Mouse (Mus musculus) ES-Bruce4 (cell line): Measurements from ENCODE around the gene Olfr1341. TPM values are rescaled to one million over a fixed set of nuclear protein-coding genes. Genes with fewer than 3 reads are reported as not detected.

ENCODE experiments used
- H3K27ac ChIP-seq: 2 replicates; pipeline ENCODE4 v1.5.1; 2012; ENCODE audit warnings: low read length, inconsistent platforms; ENCODE audit not compliant: insufficient read depth
- H3K27me3 ChIP-seq: 2 replicates; pipeline ENCODE4 v1.6.1; 2012; ENCODE audit warnings: mild to moderate bottlenecking, low read length, inconsistent platforms; ENCODE audit not compliant: control insufficient read depth, poor library complexity, insufficient read depth, severe bottlenecking
- H3K36me3 ChIP-seq: 2 replicates; pipeline ENCODE4 v1.6.1; 2012; ENCODE audit warnings: inconsistent platforms, mild to moderate bottlenecking, low read length, moderate library complexity; ENCODE audit not compliant: control insufficient read depth, poor library complexity, insufficient read depth, severe bottlenecking
- H3K4me1 ChIP-seq: one replicate; pipeline ENCODE4 v1.8.1; 2011; ENCODE audit warnings: low read length; ENCODE audit not compliant: control insufficient read depth, insufficient read depth
- H3K4me3 ChIP-seq: 2 replicates; pipeline ENCODE4 v1.5.1; 2011; ENCODE audit warnings: low read depth, mild to moderate bottlenecking, low read length
- H3K9ac ChIP-seq: 2 replicates; pipeline ENCODE4 v1.6.1; 2012; ENCODE audit warnings: low read depth, mild to moderate bottlenecking, inconsistent platforms; ENCODE audit not compliant: poor library complexity, severe bottlenecking
- H3K9me3 ChIP-seq: replicated peaks from 2 replicates; pipeline ENCODE4 v1.6.1; 2012; ENCODE audit warnings: mild to moderate bottlenecking, low read length, inconsistent platforms; ENCODE audit not compliant: control insufficient read depth, poor library complexity, insufficient read depth, severe bottlenecking
- CTCF ChIP-seq: IDR thresholded peaks from one replicate; pipeline ENCODE4 v1.8.1; 2011; ENCODE audit warnings: low read depth, low read length
- EP300 ChIP-seq: IDR thresholded peaks from 2 replicates; pipeline ENCODE4 v1.6.1; 2011; ENCODE audit warnings: low read depth, low read length; ENCODE audit not compliant: insufficient read depth
- POLR2A ChIP-seq: IDR thresholded peaks from one replicate; pipeline ENCODE4 v1.8.1; 2011; ENCODE audit warnings: low read length; ENCODE audit not compliant: insufficient read depth
- polyA plus RNA-seq: library from polyadenylated mRNA; stranded (reverse); fragments of >200 nt; gene quantifications from 2 replicates; pipeline ENCODE4 v1.2.4, GENCODE M21; 2011; ENCODE audit warnings: low read depth; ENCODE audit not compliant: missing spikeins, insufficient read depth, insufficient read length

Gene Olfr1341
- not detected in 2 replicates for polyA plus RNA-seq

DNA sequence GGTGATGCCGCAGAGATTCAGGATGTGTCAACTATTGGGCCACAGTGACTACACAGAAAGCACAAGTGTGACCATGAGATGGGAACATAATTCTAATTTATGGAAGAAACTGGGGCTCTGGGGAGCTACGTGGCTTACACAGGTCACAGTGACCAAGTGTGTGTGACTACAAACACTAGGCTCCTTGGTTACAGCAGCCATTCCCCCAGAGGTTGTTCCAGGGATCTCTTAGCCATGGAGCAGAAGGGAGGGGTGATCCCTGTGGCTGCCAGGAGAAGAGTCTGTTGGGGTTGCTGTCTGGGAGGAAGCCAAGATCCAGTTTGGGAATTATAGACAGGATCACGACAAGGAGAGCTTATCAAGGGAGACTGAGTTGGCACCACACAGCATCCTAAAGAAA lies at the start of gene Olfr1341:
Gene Olfr1341, plus strand, starts transcription at position 301 of the 400 bp plus-strand sequence.
- H3K36me3 ChIP-seq = no peaks in the 10 kb centered on the region
- no peak for TF ChIP-seq EP300
- no peaks in the 10 kb centered on the region for H3K9me3 ChIP-seq
- no peak within 1 kb of the TSS for H3K27ac ChIP-seq
- no peaks in the 10 kb centered on the region for H3K27me3 ChIP-seq
- no peak within 1 kb of the TSS for H3K9ac ChIP-seq
- H3K4me1 ChIP-seq = no peaks in the 10 kb centered on the region
- H3K4me3 ChIP-seq = no peak within 1 kb of the TSS

DNA sequence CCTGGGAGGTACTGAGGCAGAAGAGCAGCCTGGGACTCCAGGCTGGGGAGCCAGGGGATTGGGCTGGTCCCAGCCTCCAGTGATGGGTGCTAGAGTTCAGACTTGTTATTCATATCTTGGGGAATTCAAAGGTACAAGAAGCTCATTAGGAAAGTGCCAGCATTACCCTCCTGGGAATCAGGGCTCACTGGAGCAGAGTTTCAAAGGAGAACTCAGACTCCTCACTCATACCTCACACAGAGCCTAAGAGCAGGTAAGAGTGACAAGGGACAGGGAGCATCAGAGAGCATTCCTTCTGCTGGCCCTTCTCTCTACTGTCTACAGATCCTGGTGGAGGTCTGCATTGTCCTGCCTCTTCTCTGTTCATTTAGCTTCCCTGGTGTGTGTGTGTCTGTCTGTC lies 44.7 kb upstream of the Olfr1341 start, which contains the start of gene Olfr62:
Gene Olfr62, plus strand, starts transcription at position 301 of the 400 bp plus-strand sequence.
- no peaks in the 10 kb centered on the region for H3K36me3 ChIP-seq
- H3K4me1 ChIP-seq = no peaks in the 10 kb centered on the region
- H3K9me3 ChIP-seq = no peaks in the 10 kb centered on the region
- H3K9ac ChIP-seq = no peak within 1 kb of the TSS
- H3K4me3 ChIP-seq = no peak within 1 kb of the TSS
- TF ChIP-seq CTCF (no peak), POLR2A (no peak), EP300 (no peak)
- no peak within 1 kb of the TSS for H3K27ac ChIP-seq
- H3K27me3 ChIP-seq = no peaks in the 10 kb centered on the region

DNA sequence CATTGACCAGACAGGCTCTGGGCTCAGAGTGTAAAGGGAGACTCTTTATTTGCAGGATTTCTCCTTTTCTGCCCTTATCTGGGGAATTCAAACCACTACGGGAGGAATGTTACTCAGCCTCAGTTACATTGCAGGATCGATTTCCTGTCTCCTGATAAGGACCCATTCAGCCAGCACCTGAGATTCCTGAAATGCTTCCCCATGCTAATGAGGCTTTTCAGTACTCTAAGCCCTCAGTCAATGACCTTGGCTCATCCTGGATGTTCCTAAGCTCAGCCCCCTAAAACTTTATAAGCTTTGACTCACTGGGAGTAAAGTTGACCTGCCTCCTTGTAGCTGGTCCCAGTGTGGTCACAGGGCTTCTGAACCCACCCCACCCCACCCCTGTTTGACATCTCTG lies 16.2 kb upstream of the Olfr1341 start:
- TF ChIP-seq POLR2A (no peak), EP300 (no peak), CTCF (no peak)
- no peaks in the 10 kb centered on the region for H3K9me3 ChIP-seq
- no peaks in the 10 kb centered on the region for H3K36me3 ChIP-seq
- H3K27ac ChIP-seq = peak overlapping the region; percentile 75
- no peaks in the 10 kb centered on the region for H3K27me3 ChIP-seq
- H3K4me1 ChIP-seq = peaks cover 6% of the 10 kb centered on the region
- no peak overlapping the region for H3K9ac ChIP-seq
- H3K4me3 ChIP-seq = no peak overlapping the region

DNA sequence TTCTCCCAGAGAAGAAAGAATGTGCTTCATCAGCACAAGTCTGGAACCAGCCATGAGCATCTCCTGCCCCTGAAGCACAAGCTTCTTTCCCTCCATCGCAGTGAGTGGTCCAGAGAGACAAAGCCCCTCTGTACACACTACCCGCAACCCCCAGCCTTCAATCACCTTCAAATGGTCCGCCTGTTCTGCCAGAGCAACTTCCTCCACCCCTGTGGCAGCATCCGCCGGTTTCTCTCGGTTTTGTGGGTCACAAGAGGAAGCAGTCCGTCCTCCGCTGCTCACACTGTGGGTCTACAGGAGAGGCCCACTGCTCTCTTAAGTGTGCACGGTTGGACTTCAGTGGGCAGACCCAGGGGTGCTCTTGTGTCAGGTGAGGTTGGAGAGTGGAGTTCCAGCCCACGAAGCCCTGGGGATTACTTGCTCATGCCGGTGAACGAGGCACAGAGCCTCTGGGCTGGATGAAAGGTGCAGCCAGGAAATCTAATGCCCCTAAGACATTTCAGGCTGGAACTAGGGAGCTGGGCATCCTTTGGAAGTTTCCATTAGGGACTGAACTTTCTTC lies 10.8 kb upstream of the Olfr1341 start, which contains the start of gene Olfr1342:
Gene Olfr1342, minus strand, starts transcription at position 345 of the 562 bp plus-strand sequence.
- no peak within 1 kb of the TSS for H3K27ac ChIP-seq
- H3K4me1 ChIP-seq = peaks cover under 1% of the 10 kb centered on the region
- no peaks in the 10 kb centered on the region for H3K27me3 ChIP-seq
- H3K4me3 ChIP-seq = no peak within 1 kb of the TSS
- no peaks in the 10 kb centered on the region for H3K9me3 ChIP-seq
- H3K9ac ChIP-seq = no peak within 1 kb of the TSS
- H3K36me3 ChIP-seq = no peaks in the 10 kb centered on the region
- TF ChIP-seq CTCF (no peak), POLR2A (no peak), EP300 (no peak)

DNA sequence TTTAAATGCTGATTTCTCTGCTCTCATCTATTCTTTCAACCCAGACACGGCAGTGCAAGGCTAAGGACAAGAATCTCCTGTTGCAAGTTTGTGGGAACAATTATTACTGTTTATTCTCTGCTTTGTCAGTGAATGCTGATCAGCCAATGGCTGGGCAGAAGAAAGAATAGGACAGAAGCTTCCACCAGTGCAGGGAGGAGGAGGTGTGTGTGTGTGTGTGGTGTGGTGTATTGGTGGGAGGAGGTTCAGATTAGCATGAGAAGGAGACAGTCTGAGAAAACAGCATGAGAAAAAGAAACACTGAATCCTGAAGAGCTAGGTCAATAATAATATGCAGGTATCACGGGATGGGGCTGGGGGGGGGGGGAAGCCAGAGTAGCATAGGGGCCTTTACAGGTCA lies 9.5 kb upstream of the Olfr1341 start:
- Histone ChIP-seq H3K36me3 (no peaks in the 10 kb centered on the region), H3K9me3 (no peaks in the 10 kb centered on the region), H3K4me1 (no peaks in the 10 kb centered on the region), H3K27me3 (no peaks in the 10 kb centered on the region), H3K4me3 (no peak overlapping the region), H3K9ac (no peak overlapping the region), H3K27ac (no peak overlapping the region)
- TF ChIP-seq POLR2A = no peak
- TF ChIP-seq EP300 = no peak
- no peak for TF ChIP-seq CTCF

DNA sequence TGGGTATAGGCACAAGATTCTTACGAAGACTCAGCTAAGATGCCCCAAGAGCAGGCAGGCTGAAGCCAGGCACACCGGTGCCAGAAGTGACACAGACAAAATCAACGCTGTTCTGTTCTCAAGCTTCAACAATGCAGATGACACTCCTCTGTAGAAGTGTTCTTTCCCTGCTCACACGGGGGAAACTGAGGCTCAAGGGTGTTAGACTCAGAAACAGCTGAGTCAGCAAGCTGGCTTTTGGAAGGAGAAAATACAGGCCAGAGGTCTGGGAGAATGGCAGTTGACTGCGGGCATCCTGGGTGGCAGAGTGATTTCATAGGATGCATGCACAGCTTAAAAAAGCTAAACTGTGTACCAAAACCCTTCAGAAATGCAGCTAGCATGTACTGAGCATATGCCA lies 4.8 kb downstream of the Olfr1341 start:
- TF ChIP-seq CTCF = no peak
- TF ChIP-seq EP300 = no peak
- TF ChIP-seq POLR2A = no peak
- no peaks in the 10 kb centered on the region for H3K27me3 ChIP-seq
- H3K27ac ChIP-seq = no peak overlapping the region
- no peak overlapping the region for H3K4me3 ChIP-seq
- H3K36me3 ChIP-seq = no peaks in the 10 kb centered on the region
- 0 out of 2 replicates have a peak, but pooled peaks cover 2% of the 10 kb centered on the region for H3K9me3 ChIP-seq
- no peak overlapping the region for H3K9ac ChIP-seq
- no peaks in the 10 kb centered on the region for H3K4me1 ChIP-seq
